Mouse (Mus musculus) left cerebral cortex, postnatal 14 days (tissue): ENCODE measurements around the gene Aen. TPM values are rescaled to one million over a fixed set of nuclear protein-coding genes. Genes with fewer than 3 reads are reported as not detected.

Experiments
- DNase-seq, 2 experiments: peaks; one replicate each; pipeline ENCODE4 v3.0.0; 2021 to 2022; ENCODE audit warnings: low spot score in 2 of 2, mixed read lengths in 1 of 2
- intact Hi-C: fragments of 180-260 bp; cut with DNase I; formaldehyde crosslinking; loops from one replicate; pipeline ENCODE4 v1.15.1; 2025
- total RNA-seq, 2 experiments: library from RNA; stranded (reverse); gene quantifications; 2 replicates each; pipeline ENCODE4 v1.2.3; 2021

The Aen gene
- total RNA-seq, 2 experiments from 2014 or later = 22.3 to 24.0 TPM

DNA sequence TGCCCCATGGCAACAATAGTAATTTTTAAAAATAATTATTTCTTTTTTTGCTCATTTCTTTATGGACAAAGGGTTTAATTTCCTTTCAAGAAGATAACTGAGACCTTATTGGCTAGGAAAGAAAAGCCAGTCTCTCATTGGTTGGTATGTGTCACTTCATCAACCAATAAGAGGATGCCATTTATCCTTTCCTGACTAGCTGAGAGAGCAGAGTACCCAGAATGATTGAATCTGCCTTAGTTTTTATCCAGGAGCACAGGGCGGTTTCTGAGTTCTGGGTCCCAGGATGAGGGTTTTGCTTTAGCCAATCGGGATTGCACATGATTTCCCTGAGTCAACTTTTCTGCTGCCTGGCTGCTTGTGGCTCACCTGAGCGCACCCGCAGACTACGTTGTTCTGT is 10.2 kb upstream of the Aen start:
- no peak for DNase-seq
- intact Hi-C loops = no loop called here

- intact Hi-C loops = no loop called here
- DNase-seq = no peak
These were observed 9.2 kb upstream of the Aen start for GRCm38 (mm10) chr7:78886496-78886895.

DNA sequence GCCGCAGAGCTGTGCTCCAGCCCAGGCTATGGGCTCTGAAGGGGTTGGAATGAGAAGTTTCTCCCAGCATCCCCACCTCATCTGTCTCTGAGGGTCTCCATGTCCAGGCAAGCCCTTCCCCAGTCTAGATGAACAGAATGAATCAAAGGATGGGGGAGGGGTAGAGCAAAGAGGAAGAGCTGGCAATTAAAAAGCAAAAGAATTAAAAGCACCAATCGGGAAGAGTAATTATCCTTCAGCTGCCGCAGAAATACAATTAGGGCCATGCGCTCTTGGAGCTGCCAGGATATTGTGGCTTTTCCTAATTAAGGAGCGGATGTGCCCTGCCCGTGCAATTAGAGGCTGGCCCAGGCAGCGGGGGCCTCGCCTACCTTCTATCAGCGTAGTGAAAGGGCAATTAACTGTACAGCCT is 8.2 kb upstream of the Aen start:
- intact Hi-C loops = no loop called here
- no peak for DNase-seq

DNA sequence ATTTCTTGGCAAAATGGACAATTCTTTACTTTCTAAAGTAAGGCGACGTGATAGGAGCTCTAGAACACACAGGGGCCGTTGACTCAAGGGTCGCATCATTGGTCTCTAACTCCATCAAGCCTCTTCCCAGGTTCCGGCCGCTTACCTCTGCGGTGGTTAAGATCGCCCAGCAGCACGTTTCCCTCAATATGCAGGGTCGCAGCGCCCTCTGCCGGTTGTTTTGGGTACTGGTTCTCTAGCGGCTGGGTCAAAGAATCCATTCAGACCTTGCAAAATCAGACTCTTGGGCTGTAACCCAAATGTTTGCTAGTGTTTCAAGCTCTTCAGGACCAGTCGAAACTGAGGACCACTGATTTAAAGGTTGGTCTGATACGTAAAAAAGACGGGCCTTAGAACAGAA is 5.0 kb upstream of the Aen start:
- DNase-seq = peak; percentile 75 to 92
- intact Hi-C loops = loop anchor here (1.0 to 10.0 kb wide), 2 partner anchors 99 to 316 kb away; no protein-coding TSS in a partner anchor

DNA sequence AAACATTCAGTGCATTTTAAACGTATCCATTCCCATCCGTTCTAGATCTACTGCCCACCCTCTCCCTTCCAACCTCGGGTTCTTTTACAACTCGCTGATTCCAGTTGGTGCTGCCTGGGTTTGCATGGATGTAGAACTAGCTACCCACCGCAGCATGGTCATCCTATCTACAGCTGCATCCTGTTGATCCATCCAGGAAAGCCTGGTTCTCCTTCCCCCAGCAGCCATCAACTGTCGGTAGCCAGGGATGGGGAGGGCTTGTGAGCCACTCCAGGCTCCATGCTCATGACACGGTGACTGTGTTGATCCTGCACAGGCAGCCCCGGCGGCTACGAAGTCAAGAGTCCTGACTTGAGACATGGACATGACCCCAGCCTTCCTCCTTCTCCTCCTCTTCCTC is 1.7 kb upstream of the Aen start:
- intact Hi-C loops = loop anchor here (10.0 kb wide), 1 partner anchor 319 kb away; no protein-coding TSS in a partner anchor
- DNase-seq = no peak

- intact Hi-C loops = loop anchor here (10.0 kb wide), 1 partner anchor 320 kb away; no protein-coding TSS in a partner anchor
- DNase-seq = no peak
These were observed 517 bp upstream of the Aen start for GRCm38 (mm10) chr7:78895021-78895652.

DNA sequence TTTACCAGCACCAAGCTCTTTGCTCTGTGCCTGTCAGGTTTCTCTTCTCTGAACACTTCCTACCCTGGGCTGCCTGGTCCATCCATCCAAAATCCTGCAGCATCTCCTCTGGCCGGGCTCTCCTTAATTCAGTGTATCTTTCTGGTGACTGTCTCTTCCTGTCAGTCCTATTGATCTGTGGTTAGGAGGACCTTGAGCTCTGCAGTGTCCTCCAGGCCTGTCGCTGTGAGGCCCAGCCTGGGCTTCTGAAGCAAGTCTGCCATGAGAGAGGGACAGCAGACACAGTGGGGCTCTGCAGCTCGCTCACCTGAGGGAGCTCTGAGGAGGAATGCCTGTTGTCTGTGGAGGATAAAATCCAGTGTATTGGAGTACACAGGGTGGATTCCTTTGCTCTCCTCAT is 1.9 kb downstream of the Aen start:
- DNase-seq = no peak
- intact Hi-C loops = loop anchor here (10.0 kb wide), 1 partner anchor 323 kb away; no protein-coding TSS in a partner anchor

DNA sequence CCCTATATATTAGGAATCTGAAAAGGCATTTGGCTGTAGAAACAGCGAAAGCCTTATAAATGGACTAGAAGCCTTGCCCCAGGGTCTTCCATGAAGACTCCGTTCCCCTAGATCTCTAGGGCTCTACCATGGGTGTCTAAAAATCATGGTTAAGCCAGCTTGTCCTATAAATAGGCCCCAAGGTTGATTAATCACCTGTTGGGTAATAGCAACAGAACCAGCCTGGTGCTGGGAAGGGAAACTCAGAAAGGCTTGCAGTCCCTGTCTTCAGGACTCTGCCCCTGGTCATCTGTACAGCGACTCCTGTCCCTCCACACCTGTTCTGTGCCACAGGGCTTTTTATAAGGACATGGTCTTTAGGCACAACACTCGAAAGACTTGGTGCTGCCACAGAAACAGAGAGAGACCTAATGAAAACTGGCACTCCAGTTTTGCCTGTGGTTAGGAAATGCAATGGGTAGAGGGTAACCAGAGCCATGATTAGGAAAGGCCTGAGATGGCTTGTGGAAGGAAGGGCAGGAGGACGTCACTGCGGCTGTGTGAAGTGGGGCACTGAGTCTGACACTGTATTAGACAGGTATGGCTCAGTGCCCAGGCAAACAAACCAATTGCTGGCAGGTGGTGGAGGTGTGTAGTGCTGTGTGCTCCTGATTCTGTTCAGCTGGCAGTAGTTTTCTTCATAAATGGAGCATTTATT is 7.7 kb downstream of the Aen start:
- intact Hi-C loops = no loop called here
- DNase-seq = no peak

- DNase-seq = no peak
- intact Hi-C loops = no loop called here
These were observed 8.5 kb downstream of the Aen start for GRCm38 (mm10) chr7:78904175-78904574.

DNA sequence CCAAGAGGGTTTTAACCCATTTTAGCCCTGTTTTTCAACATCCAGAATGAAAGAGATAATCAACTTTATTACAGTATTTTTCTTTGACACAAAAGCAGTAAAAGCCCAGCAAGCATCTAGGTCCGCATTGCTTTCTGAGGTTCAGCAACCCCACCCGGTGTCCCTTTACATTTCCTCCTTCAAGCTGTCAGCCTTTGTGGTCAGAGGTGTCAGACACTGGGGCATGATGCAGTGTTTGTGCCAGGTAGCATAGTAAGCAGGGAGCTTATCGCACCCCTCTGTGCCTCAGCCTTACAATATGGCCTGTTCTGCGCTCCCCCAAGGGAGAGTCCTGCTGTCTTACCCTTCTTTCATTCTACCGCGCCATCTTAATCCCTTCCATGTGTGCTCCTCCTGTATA is 13.4 kb downstream of the Aen start:
- DNase-seq = no peak
- intact Hi-C loops = no loop called here

GRCm38 (mm10) chr7:78910336-78911098 is 14.9 kb downstream of the Aen start:
- intact Hi-C loops = no loop called here
- no peak for DNase-seq

DNA sequence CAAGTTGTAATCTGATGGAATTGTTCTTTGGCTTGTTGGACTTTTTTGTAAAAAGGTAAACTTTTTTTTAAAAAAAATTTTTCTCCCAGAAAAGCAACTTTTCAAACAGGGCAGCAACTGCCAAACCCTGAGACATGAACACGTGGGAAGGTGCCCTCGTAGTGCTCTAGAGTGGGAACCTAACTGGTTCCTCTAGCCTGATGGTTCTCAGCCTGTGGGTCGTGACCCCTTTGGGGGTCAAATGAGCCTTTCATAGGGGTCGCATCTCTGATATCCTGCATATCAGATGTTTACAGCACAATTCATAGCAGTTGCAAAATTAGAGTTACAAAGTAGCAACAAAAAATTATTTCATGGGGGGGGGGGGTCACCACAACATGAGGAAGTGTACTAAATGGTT is 15.6 kb downstream of the Aen start:
- intact Hi-C loops = no loop called here
- DNase-seq = no peak

DNA sequence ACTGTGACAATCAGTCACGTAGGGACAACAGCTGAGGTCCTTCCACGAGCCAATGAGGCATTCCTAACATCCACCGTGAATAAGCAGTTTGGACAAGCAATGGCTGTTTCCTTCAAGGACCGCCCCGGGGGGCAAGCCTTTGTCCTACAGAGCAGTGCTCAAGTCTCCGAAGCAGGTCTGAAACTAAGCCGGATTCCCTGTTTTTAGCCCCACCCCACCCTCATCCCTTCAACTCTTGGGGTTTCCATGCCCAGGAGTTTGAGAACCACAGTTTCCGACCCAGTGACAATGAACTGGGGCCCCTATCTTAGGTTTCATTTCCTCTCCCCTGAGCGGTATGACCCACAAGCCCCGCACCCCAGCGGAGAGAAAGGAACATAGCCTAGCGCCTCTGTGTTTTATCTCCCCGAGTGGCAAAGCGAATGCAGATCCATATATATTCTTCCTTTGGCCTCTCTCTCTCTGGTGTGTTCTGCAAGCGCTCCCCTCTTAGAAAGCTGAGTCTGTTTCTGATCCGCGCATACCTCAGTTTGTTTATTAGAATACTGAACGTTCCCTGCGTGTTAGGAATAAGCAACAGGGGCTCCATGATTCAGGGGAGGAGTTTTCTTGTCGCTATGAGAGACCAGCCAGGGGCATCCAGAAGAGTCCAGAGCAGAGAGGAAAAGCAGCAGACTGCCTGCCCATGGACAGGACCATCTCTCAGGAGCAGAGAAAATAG is 16.8 kb downstream of the Aen start:
- no peak for DNase-seq
- intact Hi-C loops = no loop called here

GRCm38 (mm10) chr7:78912974-78913474 is 17.4 kb downstream of the Aen start, which contains the start of gene Isg20:
Gene Isg20 (plus strand): TSS chr7:78913424.
- DNase-seq = no peak
- intact Hi-C loops = no loop called here

- intact Hi-C loops = no loop called here
- DNase-seq = no peak
These were observed 18.2 kb downstream of the Aen start for GRCm38 (mm10) chr7:78913649-78914544.

DNA sequence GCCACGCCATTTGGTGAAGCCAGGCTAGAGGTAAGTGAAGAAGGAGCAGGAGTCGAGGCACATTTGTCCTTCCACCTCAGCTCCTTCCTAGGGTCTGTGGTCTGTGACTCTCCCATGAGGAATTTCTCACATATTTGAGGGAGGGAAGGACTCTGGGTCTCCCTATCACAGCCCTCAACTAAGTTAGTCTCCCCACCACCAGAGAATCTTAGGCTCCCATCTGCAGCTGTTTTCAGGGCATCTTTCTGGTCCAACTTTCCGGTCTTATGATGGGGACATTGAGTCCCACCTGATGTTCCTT is 18.8 kb downstream of the Aen start:
- no peak for DNase-seq
- intact Hi-C loops = no loop called here

DNA sequence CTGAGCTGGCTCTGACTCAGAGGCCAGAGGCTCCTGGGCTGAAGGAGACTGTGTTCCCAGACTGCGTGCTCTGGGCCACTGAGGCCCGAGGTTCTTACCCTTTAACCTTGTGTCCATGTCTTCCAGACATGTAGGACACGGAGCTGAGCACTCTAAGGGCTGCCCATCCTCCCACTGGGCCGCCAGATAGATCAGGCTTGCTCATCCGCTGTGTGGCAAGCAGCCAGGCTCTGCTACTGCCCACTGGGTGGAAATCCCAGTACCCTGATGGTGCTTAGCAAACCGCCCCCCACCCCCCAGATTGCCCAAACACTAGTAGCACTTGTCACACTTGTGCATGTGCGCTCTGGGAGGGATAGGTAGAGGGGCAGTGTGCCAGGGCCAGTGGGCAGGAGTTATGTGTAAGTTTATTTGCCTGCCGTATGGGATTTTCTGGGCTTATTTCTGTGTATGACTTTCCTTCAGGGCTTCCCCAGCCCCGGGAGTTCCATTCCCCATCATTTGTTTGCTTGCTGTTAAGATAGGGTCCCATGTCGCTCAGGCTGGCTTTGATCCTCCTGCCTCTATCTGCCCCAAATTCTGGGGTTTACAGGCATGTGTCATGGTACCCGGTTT is 19.3 kb downstream of the Aen start:
- DNase-seq = no peak
- intact Hi-C loops = no loop called here

DNA sequence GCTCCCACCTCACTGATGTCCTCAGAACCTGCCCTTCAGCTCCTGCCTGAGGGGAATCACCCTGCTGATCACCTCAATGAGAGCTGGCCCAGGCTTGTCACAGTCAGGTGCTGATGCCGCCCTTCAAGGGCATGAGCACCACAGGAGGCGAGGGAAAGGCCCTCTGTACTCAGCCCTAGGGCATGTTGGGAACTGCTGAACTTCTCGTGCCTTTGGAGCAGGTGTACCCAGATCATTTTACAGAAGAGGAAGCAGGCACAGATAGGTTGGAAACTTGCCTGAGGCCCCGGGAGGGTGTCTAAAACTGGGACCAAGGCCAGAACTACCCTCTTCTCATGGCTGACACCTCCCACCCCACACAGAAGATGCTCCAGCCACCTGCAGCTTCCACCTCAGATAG is 23.0 kb downstream of the Aen start:
- intact Hi-C loops = no loop called here
- no peak for DNase-seq
